Mouse (Mus musculus) T-helper 1 cell (primary cell): ENCODE data around the gene Gm20855.
"Not testable (repeated sequence)": the region's sequence is repeated elsewhere in the genome, so short reads cannot be mapped to it uniquely, and the experiment has no call there.

ENCODE experiments used
- in situ Hi-C: fragments of 300-600 bp; cut with MboI, MseI; formaldehyde crosslinking; loops from one replicate; pipeline ENCODE4 v1.15.1; 2025; ENCODE audit warnings: high pct_unique_total_duplicates

The Gm20855 gene

DNA sequence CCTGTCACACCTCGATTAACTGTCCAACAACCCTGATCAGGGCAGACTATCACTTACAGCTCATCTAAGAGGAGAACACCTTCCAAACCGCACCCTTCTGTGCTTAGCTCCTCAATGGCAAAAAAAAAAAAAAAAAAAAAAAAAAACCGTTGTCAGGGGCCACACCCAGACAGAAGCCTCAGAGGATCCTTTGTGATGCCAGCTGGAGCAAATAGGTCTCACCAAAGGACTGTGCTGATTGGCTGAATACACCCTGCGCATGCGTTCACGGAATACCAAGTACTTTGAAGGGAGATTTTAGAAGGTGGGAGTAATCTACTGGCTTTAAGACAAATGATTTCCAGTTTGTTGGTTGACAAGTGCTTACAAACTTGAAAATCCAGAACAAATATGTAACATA is at the start of gene Gm20855:
TSS of gene Gm20855 (minus strand) at position 101 of the 400 bp plus-strand sequence.
- in situ Hi-C loops = not testable (repeated sequence)
